Mouse (Mus musculus) heart, adult 2 months (tissue): ENCODE data around the gene Tmem25. TPM values are rescaled to one million over a fixed set of nuclear protein-coding genes. Genes with fewer than 3 reads are reported as not detected.
A peak's percentile ranks its signal among the peaks of the same experiment; 100 is the strongest.

Experiments used
- DNase-seq, 2 experiments: peaks; one replicate each; pipeline ENCODE4 v3.0.0; 2021
- H3K27ac ChIP-seq: fragments of 200-600 bp; 2 replicates; pipeline ENCODE4 v1.8.1; 2022
- H3K27me3 ChIP-seq: fragments of 200-500 bp; 2 replicates; pipeline ENCODE4 v1.6.1; 2012; ENCODE audit warnings: mild to moderate bottlenecking, low read length, inconsistent platforms, mixed read lengths; ENCODE audit not compliant: control insufficient read depth, insufficient read depth
- H3K36me3 ChIP-seq: fragments of 200-500 bp; 2 replicates; pipeline ENCODE4 v1.6.1; 2012; ENCODE audit warnings: low read length, inconsistent platforms; ENCODE audit not compliant: control insufficient read depth, insufficient read depth
- H3K4me1 ChIP-seq: fragments of 200-500 bp; 2 replicates; pipeline ENCODE4 v1.6.1; 2011; ENCODE audit warnings: low read length; ENCODE audit not compliant: control insufficient read depth, insufficient read depth
- H3K4me3 ChIP-seq: fragments of 200-600 bp; 2 replicates; pipeline ENCODE4 v1.8.1; 2022
- H3K79me2 ChIP-seq: fragments of 200-500 bp; replicated peaks from 2 replicates; pipeline ENCODE4 v1.6.1; 2012; ENCODE audit warnings: mild to moderate bottlenecking, inconsistent platforms, low read length, moderate library complexity, mixed read lengths; ENCODE audit not compliant: control insufficient read depth, insufficient read depth
- H3K9ac ChIP-seq: fragments of 200-500 bp; 2 replicates; pipeline ENCODE4 v1.6.1; 2012; ENCODE audit warnings: low read depth, mild to moderate bottlenecking, control low read depth, inconsistent platforms, low read length, mixed read lengths
- CTCF ChIP-seq: fragments of 200-600 bp; IDR thresholded peaks from 2 replicates; pipeline ENCODE4 v1.8.1; 2022; ENCODE audit warnings: antibody characterized with exemption, mild to moderate bottlenecking, moderate library complexity
- EP300 ChIP-seq: fragments of 200-500 bp; IDR thresholded peaks from 2 replicates; pipeline ENCODE4 v1.6.1; 2011; ENCODE audit warnings: low read depth, low read length, control low read depth; ENCODE audit not compliant: insufficient read depth
- POLR2A ChIP-seq: fragments of 200-500 bp; IDR thresholded peaks from 2 replicates; pipeline ENCODE4 v1.6.1; 2011; ENCODE audit warnings: mild to moderate bottlenecking, low read depth, low read length, control low read depth; ENCODE audit not compliant: insufficient read depth
- WGBS: fragments of 180-500 bp; shearing (Covaris S2); methylation state at CpG from one replicate; pipeline ENCODE4 v1.1.7; 2018; 5-methylcytosine and 5-hydroxymethylcytosine counted together
- intact Hi-C: fragments of 180-260 bp; cut with DNase I; formaldehyde crosslinking; loops from one replicate; pipeline ENCODE4 v1.15.1; 2025
- polyA plus RNA-seq: library from polyadenylated mRNA; depleted of rRNA; stranded (reverse); fragments of >200 nt; gene quantifications from 2 replicates; pipeline ENCODE4 v1.2.3, GENCODE M21; 2012
- total RNA-seq, 2 experiments: library from RNA; stranded (reverse); gene quantifications; 2 replicates each; pipeline ENCODE4 v1.2.3; 2021

Gene Tmem25
- total and polyA plus RNA-seq, 3 experiments, result 10.6 to 22.5 (median 10.9) TPM

- 43% methylated on average over 9 of the region's 9 CpGs for WGBS
- Histone ChIP-seq H3K4me1 (no peaks in the 10 kb centered on the region), H3K27ac (no peak overlapping the region; the same call in 1 of the 2 replicates), H3K9ac (no peak overlapping the region), H3K27me3 (no peaks in the 10 kb centered on the region), H3K4me3 (peak overlapping the region; percentile 58), H3K36me3 (no peaks in the 10 kb centered on the region), H3K79me2 (no peaks in the 10 kb centered on the region)
- intact Hi-C loops, result no loop called here
- TF ChIP-seq POLR2A (no peak), CTCF (no peak), EP300 (no peak)
- DNase-seq, result no peak
Measured at GRCm38 (mm10) chr9:44799958-44800324, 834 bp upstream of the Tmem25 start.

GRCm38 (mm10) chr9:44798298-44798697, 809 bp downstream of the Tmem25 start:
- no peak for TF ChIP-seq POLR2A
- no peak for TF ChIP-seq CTCF
- no peak for TF ChIP-seq EP300
- no peak overlapping the region; the same call in 1 of the 2 replicates for H3K4me3 ChIP-seq
- no peak overlapping the region for H3K9ac ChIP-seq
- no peaks in the 10 kb centered on the region for H3K36me3 ChIP-seq
- no peaks in the 10 kb centered on the region for H3K27me3 ChIP-seq
- no peak overlapping the region for H3K27ac ChIP-seq
- 57% methylated on average over 7 of the region's 7 CpGs for WGBS
- intact Hi-C loops, result no loop called here
- no peaks in the 10 kb centered on the region for H3K4me1 ChIP-seq
- no peaks in the 10 kb centered on the region for H3K79me2 ChIP-seq
- DNase-seq, result no peak

DNA sequence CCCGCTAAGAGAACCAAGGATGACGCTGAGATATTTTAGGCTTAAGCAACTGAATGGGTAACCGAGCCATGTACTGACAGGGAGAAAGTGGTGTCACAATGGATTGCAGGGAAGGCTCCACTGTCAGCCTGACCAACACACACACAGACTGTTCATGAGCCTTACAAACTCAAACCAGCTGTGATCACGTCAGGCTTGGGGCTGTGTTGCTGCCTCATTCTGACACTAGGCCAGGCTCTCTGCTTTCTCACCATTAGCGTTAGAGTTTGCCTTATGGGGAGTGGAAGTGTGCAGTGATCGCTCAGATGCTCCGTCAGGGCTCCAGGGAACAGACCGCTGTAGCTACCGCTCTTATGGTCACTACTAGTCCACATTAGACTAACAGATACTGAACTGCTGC, 6.3 kb downstream of the Tmem25 start:
- Histone ChIP-seq H3K27me3 (no peaks in the 10 kb centered on the region), H3K9ac (no peak overlapping the region), H3K4me3 (no peak overlapping the region), H3K4me1 (no peaks in the 10 kb centered on the region), H3K27ac (no peak overlapping the region), H3K36me3 (no peaks in the 10 kb centered on the region), H3K79me2 (no peaks in the 10 kb centered on the region)
- intact Hi-C loops, result no loop called here
- WGBS, result 78% methylated on average over 9 of the region's 9 CpGs
- TF ChIP-seq CTCF, result no peak
- no peak for TF ChIP-seq POLR2A
- TF ChIP-seq EP300, result no peak
- DNase-seq, result no peak

DNA sequence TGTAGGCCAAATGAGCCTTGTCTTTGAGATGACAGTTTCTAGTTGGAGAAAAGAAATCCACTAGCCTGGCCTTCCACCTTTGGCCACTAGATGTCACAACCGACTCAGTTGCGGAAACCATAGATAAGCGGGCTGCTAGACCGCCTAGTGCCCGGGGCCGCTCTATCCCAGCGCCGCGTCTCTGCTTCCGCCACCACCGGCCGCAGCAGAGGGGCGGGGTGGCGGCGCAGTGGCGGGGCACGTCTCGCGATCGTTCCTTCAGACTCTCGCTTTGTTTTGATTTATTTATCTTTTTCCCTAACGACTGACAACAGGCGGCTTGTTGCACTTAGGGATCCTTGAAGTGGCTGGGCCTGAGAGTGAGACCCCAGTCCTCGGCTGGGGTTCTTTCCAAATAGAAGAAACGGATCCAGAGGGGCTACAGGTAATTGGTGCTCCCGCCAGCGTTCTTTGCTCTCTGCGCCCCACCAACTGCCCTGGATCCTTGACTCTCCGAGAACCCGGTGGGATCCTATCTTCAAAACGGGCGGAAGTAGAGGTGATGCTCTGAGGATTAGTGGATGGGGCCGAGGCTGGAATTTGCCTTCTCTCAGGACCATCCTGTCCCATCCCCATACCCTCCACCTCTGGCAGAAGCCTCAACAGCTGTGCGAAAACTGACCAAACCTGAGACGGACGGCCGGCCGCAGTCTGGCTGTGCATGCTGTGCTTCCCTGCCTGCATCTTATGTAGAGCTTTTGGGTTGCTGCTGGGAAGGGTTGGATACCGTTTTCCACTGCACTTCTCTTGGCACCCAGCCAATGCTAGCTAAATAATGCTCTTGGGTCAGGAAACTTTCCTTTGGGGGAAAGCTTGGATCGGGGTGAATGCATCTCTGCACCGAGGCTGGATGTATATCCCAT, 26.1 kb downstream of the Tmem25 start:
- TF ChIP-seq EP300, result peak; percentile 90
- peak; percentile 72 for TF ChIP-seq POLR2A
- TF ChIP-seq CTCF, result peak; percentile 95
- peaks cover 3% of the 10 kb centered on the region for H3K36me3 ChIP-seq
- peak; percentile 93 to 94 for DNase-seq
- peak overlapping the region; percentile 89 for H3K27ac ChIP-seq
- peak overlapping the region; percentile 70 for H3K9ac ChIP-seq
- no peaks in the 10 kb centered on the region; the same call in 1 of the 2 replicates for H3K79me2 ChIP-seq
- no peaks in the 10 kb centered on the region for H3K27me3 ChIP-seq
- peaks cover 4% of the 10 kb centered on the region; the same call in 1 of the 2 replicates for H3K4me1 ChIP-seq
- intact Hi-C loops, result loop anchor here (2.0 to 5.0 kb wide), 3 partner anchors 109 to 189 kb away; partner anchors contain the start of genes Atp5l and Kmt2a
- peak overlapping the region; percentile 83 for H3K4me3 ChIP-seq
- WGBS, result under 1% methylated on average over 41 of the region's 41 CpGs

DNA sequence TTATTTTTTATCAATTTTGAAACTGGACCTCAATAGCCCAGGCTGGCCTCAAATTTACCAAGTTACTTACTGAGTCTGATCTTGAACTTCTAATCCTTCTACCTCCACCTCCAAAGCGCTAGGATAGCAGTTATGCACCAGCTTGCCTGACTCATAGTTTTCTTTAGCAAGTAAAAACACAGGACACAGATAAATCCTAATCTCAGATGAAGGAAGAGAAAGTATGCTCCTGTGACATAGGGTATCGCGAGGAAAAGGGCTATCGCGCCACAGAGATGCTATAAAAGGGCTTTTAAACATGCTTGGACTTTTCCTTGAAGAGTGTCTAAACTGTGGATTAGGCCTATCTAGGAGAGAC, 26.7 kb downstream of the Tmem25 start:
- intact Hi-C loops, result loop anchor here (2.0 to 5.0 kb wide), 3 partner anchors 110 to 190 kb away; partner anchors contain the start of genes Atp5l and Kmt2a

DNA sequence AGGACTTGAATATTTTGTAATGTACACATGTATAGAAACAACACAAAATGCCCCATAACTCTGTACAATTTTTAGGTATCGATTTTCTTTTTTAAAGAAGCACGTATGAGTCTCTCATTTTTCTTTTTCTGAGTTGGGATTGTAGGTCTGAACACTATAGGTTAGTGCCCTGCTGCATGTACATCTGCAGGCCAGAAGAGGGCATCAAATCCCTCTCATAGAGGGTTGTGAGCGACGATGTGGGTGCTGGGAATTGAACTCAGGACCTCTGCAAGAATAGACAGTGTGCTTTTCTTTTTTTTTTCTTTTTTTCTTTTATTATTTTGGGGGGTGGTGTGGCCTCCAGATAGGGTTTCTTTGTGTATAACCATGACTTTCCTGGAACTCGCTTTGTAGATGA, 27.7 kb downstream of the Tmem25 start:
- no peaks in the 10 kb centered on the region for H3K27me3 ChIP-seq
- H3K4me3 ChIP-seq, result no peak overlapping the region
- H3K9ac ChIP-seq, result no peak overlapping the region
- intact Hi-C loops, result loop anchor here (5.0 kb wide), 2 partner anchors 111 to 191 kb away; partner anchors contain the start of gene Kmt2a
- no peak for TF ChIP-seq POLR2A
- TF ChIP-seq CTCF, result 0 out of 2 replicates have a peak, but pooled peaks have one; percentile 15
- H3K4me1 ChIP-seq, result peaks cover 4% of the 10 kb centered on the region; the same call in 1 of the 2 replicates
- H3K79me2 ChIP-seq, result peaks cover 2% of the 10 kb centered on the region
- H3K27ac ChIP-seq, result no peak overlapping the region
- 90% methylated on average over 5 of the region's 5 CpGs for WGBS
- H3K36me3 ChIP-seq, result peaks cover 3% of the 10 kb centered on the region
- no peak for DNase-seq

More for the DNA sequence above, 26.7 kb downstream of the Tmem25 start:
- Histone ChIP-seq H3K79me2 (no peaks in the 10 kb centered on the region; the same call in 1 of the 2 replicates), H3K4me3 (no peak overlapping the region), H3K4me1 (peaks cover 4% of the 10 kb centered on the region; the same call in 1 of the 2 replicates), H3K9ac (no peak overlapping the region), H3K36me3 (peaks cover 3% of the 10 kb centered on the region), H3K27me3 (no peaks in the 10 kb centered on the region), H3K27ac (no peak overlapping the region)
- TF ChIP-seq POLR2A, result no peak
- TF ChIP-seq EP300, result no peak
- DNase-seq, result no peak
- WGBS, result 8% methylated on average over 5 of the region's 5 CpGs
